Mouse (Mus musculus) embryonic facial prominence, embryonic 14.5 days (tissue): Measurements from ENCODE around the gene Hapln2. TPM values are rescaled to one million over a fixed set of nuclear protein-coding genes. Genes with fewer than 3 reads are reported as not detected.

Experiments used
- ATAC-seq: fragments of 200-750 bp; cut with Nextera tagmentation; 2 replicates; pipeline ENCODE4 v1.8.0; 2017; ENCODE audit warnings: low read depth, moderate number of reproducible peaks, moderate TSS enrichment
- DNase-seq: peaks from one replicate; pipeline ENCODE4 v3.0.0-alpha.2; 2015; ENCODE audit warnings: low spot score
- H3K27ac ChIP-seq: fragments of 300-500 bp; sonication (generic); replicated peaks from 2 replicates; pipeline ENCODE4 v1.5.1; 2014; ENCODE audit warnings: low read depth, mild to moderate bottlenecking, low read length, moderate library complexity
- H3K27me3 ChIP-seq: fragments of 300-500 bp; sonication (generic); replicated peaks from 2 replicates; pipeline ENCODE4 v1.6.1; 2014; ENCODE audit warnings: low read length; ENCODE audit not compliant: control insufficient read depth, insufficient read depth
- H3K36me3 ChIP-seq: fragments of 300-500 bp; sonication (generic); 2 replicates; pipeline ENCODE4 v1.6.1; 2014; ENCODE audit warnings: low read length, mixed read lengths; ENCODE audit not compliant: control insufficient read depth, insufficient read depth
- H3K4me1 ChIP-seq: fragments of 300-500 bp; sonication (generic); 2 replicates; pipeline ENCODE4 v1.6.1; 2014; ENCODE audit warnings: antibody characterized with exemption, low read length; ENCODE audit not compliant: control insufficient read depth, insufficient read depth
- H3K4me2 ChIP-seq: fragments of 300-500 bp; sonication (generic); 2 replicates; pipeline ENCODE4 v1.6.1; 2014; ENCODE audit warnings: low read depth, mild to moderate bottlenecking, low read length, moderate library complexity, mixed read lengths
- H3K4me3 ChIP-seq: fragments of 300-500 bp; sonication (generic); 2 replicates; pipeline ENCODE4 v1.5.1; 2014; ENCODE audit warnings: low read depth, mild to moderate bottlenecking, low read length
- H3K9ac ChIP-seq: fragments of 300-500 bp; sonication (generic); 2 replicates; pipeline ENCODE4 v1.6.1; 2014; ENCODE audit warnings: low read depth, mild to moderate bottlenecking, low read length, moderate library complexity, mixed read lengths
- H3K9me3 ChIP-seq: fragments of 300-500 bp; sonication (generic); 2 replicates; pipeline ENCODE4 v1.6.1; 2016; ENCODE audit warnings: low read length; ENCODE audit not compliant: control insufficient read depth
- WGBS: fragments of 180-500 bp; shearing (Covaris S2); extraction: QIAGEN DNeasy Blood & Tissue Kit; methylation state at CpG from one replicate; pipeline ENCODE4 v1.1.7; 2014; 5-methylcytosine and 5-hydroxymethylcytosine counted together
- polyA plus RNA-seq: library from polyadenylated mRNA; unstranded; fragments of >200 nt; fragmentation: Nextera tagmentation; extraction: Ambion mirVana; gene quantifications from 2 replicates; pipeline ENCODE4 v1.2.1, GENCODE M21; 2014

The Hapln2 gene
- polyA plus RNA-seq, 1 experiment from 2014 or later, result not detected

- no peak overlapping the region for H3K4me2 ChIP-seq
- peaks cover 42% of the 10 kb centered on the region for H3K4me1 ChIP-seq
- DNase-seq (peak; percentile 73), ATAC-seq (no peak)
- H3K9me3 ChIP-seq, result no peaks in the 10 kb centered on the region
- WGBS, result 25% methylated on average over 12 of the region's 12 CpGs
- no peaks in the 10 kb centered on the region for H3K36me3 ChIP-seq
- no peak overlapping the region for H3K9ac ChIP-seq
- H3K27me3 ChIP-seq, result peaks cover 25% of the 10 kb centered on the region
- H3K4me3 ChIP-seq, result no peak overlapping the region
- peak overlapping the region; percentile 63 for H3K27ac ChIP-seq
Observed at GRCm38 (mm10) chr3:87985505-87986320, 41.7 kb downstream of the Hapln2 start.

- DNase-seq (peak; percentile 64), ATAC-seq (no peak)
- no peaks in the 10 kb centered on the region for H3K9me3 ChIP-seq
- peak overlapping the region; percentile 47; the same call in 1 of the 2 replicates for H3K9ac ChIP-seq
- H3K4me1 ChIP-seq, result peaks cover 42% of the 10 kb centered on the region
- H3K27me3 ChIP-seq, result peaks cover 11% of the 10 kb centered on the region
- H3K27ac ChIP-seq, result peak overlapping the region; percentile 78
- no peak overlapping the region for H3K4me2 ChIP-seq
- 52% methylated on average over 3 of the region's 3 CpGs for WGBS
- H3K4me3 ChIP-seq, result no peak overlapping the region
- no peaks in the 10 kb centered on the region for H3K36me3 ChIP-seq
Observed at GRCm38 (mm10) chr3:87984094-87984493, 43.3 kb downstream of the Hapln2 start.

GRCm38 (mm10) chr3:87983627-87984026 is 43.8 kb downstream of the Hapln2 start:
- Histone ChIP-seq H3K9me3 (no peaks in the 10 kb centered on the region), H3K4me3 (no peak overlapping the region), H3K36me3 (no peaks in the 10 kb centered on the region), H3K4me2 (peak overlapping the region; percentile 44), H3K27ac (peak overlapping the region; percentile 78), H3K9ac (peak overlapping the region; percentile 47), H3K4me1 (peaks cover 42% of the 10 kb centered on the region), H3K27me3 (peaks cover 7% of the 10 kb centered on the region)
- WGBS, result 40% methylated on average over 3 of the region's 6 CpGs
- no peak for DNase-seq
- ATAC-seq, result no peak

GRCm38 (mm10) chr3:87982836-87983601 is 44.4 kb downstream of the Hapln2 start:
- H3K4me2 ChIP-seq, result peak overlapping the region; percentile 44
- H3K9ac ChIP-seq, result peak overlapping the region; percentile 47
- H3K9me3 ChIP-seq, result no peaks in the 10 kb centered on the region
- H3K36me3 ChIP-seq, result no peaks in the 10 kb centered on the region
- DNase-seq (peak; percentile 82), ATAC-seq (peak; percentile 50)
- peak overlapping the region; percentile 78 for H3K27ac ChIP-seq
- 0 out of 2 replicates have a peak, but pooled peaks cover under 1% of the 10 kb centered on the region for H3K27me3 ChIP-seq
- 3% methylated on average over 11 of the region's 13 CpGs for WGBS
- no peak overlapping the region for H3K4me3 ChIP-seq
- peaks cover 39% of the 10 kb centered on the region for H3K4me1 ChIP-seq

- H3K4me1 ChIP-seq, result peaks cover 32% of the 10 kb centered on the region
- 34% methylated on average over 12 of the region's 12 CpGs for WGBS
- no peaks in the 10 kb centered on the region for H3K27me3 ChIP-seq
- DNase-seq (peak; percentile 65), ATAC-seq (peak; percentile 16)
- no peaks in the 10 kb centered on the region for H3K9me3 ChIP-seq
- H3K4me2 ChIP-seq, result peak overlapping the region; percentile 44
- peak overlapping the region; percentile 5; the same call in 1 of the 2 replicates for H3K9ac ChIP-seq
- no peak overlapping the region for H3K4me3 ChIP-seq
- H3K36me3 ChIP-seq, result no peaks in the 10 kb centered on the region
- H3K27ac ChIP-seq, result peak overlapping the region; percentile 78
Observed at GRCm38 (mm10) chr3:87981894-87982835, 45.2 kb downstream of the Hapln2 start.

GRCm38 (mm10) chr3:87981214-87981760 is 46.1 kb downstream of the Hapln2 start:
- no peak for DNase-seq
- Histone ChIP-seq H3K9ac (0 out of 2 replicates have a peak overlapping the region, but pooled peaks have one; percentile 5), H3K9me3 (no peaks in the 10 kb centered on the region), H3K4me3 (no peak overlapping the region), H3K27me3 (no peaks in the 10 kb centered on the region), H3K4me1 (peaks cover 32% of the 10 kb centered on the region), H3K4me2 (no peak overlapping the region), H3K27ac (no peak overlapping the region; the same call in 1 of the 2 replicates), H3K36me3 (0 out of 2 replicates have a peak, but pooled peaks cover 3% of the 10 kb centered on the region)
- no peak for ATAC-seq
- WGBS, result 76% methylated on average over 6 of the region's 6 CpGs

- 56% methylated on average over 5 of the region's 5 CpGs for WGBS
- H3K4me2 ChIP-seq, result no peak overlapping the region
Observed at GRCm38 (mm10) chr3:87980728-87981127, 46.7 kb downstream of the Hapln2 start.

More at GRCm38 (mm10) chr3:87980728-87981127, 46.7 kb downstream of the Hapln2 start:
- DNase-seq, result no peak
- Histone ChIP-seq H3K27ac (0 out of 2 replicates have a peak overlapping the region, but pooled peaks have one; percentile 1), H3K27me3 (no peaks in the 10 kb centered on the region), H3K4me3 (no peak overlapping the region), H3K9me3 (no peaks in the 10 kb centered on the region), H3K4me1 (peaks cover 32% of the 10 kb centered on the region), H3K36me3 (0 out of 2 replicates have a peak, but pooled peaks cover 5% of the 10 kb centered on the region), H3K9ac (0 out of 2 replicates have a peak overlapping the region, but pooled peaks have one; percentile 5)
- ATAC-seq, result no peak
